Mouse (Mus musculus): ENCODE data around the gene H2al2a.
"Not testable (repeated sequence)": the region's sequence is repeated elsewhere in the genome, so short reads cannot be mapped to it uniquely, and the experiment has no call there.

H2al2a gene

GRCm38 (mm10) chr2:17975601-17976327, 21.0 kb downstream of the H2al2a start:
- DNase-seq (ENCODE audit: low spot score), result no peak

DNA sequence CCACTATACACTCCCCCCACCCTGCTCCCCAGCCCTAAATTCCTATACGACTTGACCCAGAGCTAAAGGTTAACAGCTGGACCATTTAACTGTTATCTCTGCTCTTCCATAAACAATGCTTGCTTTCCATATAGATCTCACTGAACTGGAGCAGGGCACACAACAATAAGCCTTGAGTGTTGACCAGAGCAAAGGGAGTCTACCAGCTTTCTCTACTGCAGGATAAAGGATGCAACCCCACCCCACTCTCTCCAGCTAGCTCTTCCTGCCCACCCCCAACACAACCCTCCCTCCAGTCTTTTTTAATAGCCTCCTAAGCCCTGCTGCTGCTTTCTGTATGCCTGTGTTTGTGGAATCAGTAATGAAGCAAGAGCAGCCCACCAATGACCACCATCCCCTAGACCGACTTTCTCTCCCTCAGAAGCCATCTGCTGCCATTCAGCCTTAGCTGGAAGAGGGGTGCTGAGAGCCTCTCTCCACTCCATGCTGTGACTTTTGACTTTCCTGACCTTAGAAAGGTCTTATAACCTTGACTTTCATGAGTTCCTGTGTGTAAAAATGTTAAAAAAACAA, 22.8 kb downstream of the H2al2a start:
- DNase-seq (ENCODE audit: low spot score), result no peak

DNA sequence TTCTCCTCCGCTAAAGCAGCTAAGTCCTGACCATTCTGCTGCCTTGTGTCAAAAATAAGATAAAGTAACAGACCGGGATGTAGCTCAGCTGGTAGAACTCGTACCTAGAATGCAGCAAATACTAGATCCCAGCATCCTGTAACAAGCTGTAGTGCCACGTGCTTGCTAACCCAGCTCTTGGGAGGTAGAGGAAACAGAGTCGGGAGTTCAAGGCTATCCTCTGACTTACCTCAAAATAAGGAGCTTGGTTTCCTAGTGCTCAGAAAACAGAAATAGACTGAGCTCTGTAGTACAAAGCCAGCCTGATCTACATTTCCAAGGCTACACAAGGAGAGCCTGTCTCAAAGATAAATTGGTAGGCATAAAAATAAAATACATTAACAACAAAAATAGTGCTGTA, 23.5 kb downstream of the H2al2a start:
- DNase-seq (ENCODE audit: low spot score), result no peak

DNA sequence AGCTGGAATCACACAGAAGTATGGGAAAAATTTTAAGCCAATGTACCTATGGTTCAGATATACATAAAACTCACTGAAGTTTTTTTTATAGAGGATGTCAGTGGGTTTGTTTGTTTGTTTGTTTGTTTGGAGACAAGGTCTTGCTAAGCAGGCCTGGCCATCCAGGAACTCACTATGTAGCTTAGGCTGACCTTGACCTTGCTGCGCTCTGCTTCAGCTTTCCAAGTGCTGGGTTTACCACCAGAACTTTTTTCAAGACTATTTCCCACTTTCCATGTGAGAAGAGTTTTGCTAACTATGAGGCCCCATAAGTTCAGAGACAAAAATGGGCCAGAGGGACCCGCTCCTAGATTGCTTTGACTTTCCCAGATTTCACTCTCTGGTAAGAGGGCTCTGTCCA, 23.9 kb downstream of the H2al2a start:
- no peak for DNase-seq (ENCODE audit: low spot score)

DNA sequence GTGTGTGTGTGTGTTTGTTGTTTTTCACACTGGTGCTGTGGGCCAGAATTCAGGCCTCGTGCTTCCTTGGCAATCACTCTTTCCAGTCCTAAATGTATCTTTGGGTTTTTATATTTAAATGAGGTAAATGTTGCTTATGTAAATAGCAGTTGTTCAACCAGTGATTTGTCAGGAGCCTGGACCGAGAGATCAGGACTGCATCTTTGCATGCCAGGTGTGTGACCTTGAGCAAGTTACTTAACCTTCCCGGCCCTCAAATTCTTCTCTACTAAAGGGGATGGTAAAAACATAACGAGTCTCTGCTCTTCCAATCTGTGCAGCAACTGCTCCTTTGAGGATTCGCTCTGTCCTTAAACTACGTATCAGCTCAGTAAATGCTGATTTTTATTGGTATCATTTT, 25.4 kb downstream of the H2al2a start:
- no peak for DNase-seq (ENCODE audit: low spot score)

GRCm38 (mm10) chr2:17970662-17971061, 26.1 kb downstream of the H2al2a start:
- DNase-seq (ENCODE audit: low spot score), result no peak

DNA sequence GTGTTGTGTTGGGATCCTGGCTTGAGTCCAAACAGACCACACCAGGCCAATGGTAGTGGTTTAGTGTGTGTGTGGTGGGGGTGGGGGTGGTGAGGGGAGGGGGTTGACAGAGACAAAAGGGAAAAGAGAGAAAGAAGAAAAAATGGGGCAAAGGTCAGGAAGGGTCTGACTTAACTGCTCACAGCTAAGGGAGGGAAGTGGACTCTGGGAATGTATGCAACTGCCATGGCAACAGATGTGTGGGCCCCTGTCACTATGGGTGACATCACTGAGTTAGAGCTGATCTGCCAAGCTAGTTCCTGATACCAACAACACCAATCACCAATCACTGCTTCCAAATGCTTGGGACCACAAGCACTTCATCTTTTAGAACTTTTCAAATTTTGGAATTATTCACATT, 26.6 kb downstream of the H2al2a start:
- no peak for DNase-seq (ENCODE audit: low spot score)

- no peak for DNase-seq (ENCODE audit: low spot score)
Observed at GRCm38 (mm10) chr2:17968571-17968970, 28.2 kb downstream of the H2al2a start.

- DNase-seq (ENCODE audit: low spot score), result not testable (repeated sequence)
Observed at GRCm38 (mm10) chr2:17968037-17968436, 28.7 kb downstream of the H2al2a start.

GRCm38 (mm10) chr2:17959501-17959900, 37.3 kb downstream of the H2al2a start:
- DNase-seq (ENCODE audit: low spot score), result no peak

DNA sequence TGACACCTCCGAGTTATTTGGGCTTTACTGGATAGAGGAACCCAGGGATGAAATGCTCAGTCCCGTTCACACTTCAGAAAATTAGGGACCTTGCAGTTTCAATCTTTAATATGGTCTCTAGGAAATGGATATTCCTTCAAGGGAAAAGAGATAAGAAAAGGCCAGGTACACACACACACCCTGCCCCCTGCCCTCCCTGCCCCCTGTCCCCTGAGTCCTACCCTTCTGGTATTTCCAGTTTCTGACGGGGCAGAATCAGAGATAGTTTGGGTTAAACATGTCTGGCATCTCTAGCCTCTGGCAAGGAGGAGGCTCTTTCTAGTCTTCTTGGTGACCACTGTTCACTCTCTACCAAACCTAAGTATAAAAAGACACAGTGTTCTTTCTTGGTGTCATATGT, 49.9 kb downstream of the H2al2a start:
- no peak for DNase-seq (ENCODE audit: low spot score)
